Mouse (Mus musculus) hindbrain, embryonic 11.5 days (tissue): ENCODE measurements around the gene Sema7a. TPM values are rescaled to one million over a fixed set of nuclear protein-coding genes. Genes with fewer than 3 reads are reported as not detected.

Experiments used
- ATAC-seq: fragments of 200-750 bp; cut with Nextera tagmentation; 2 replicates; pipeline ENCODE4 v1.8.0; 2017; ENCODE audit warnings: mild to moderate bottlenecking, moderate TSS enrichment, moderate library complexity; ENCODE audit not compliant: low FRiP score
- DNase-seq: peaks from one replicate; pipeline ENCODE4 v3.0.0-alpha.2; 2015; ENCODE audit warnings: low spot score
- H3K27ac ChIP-seq: fragments of 300-500 bp; sonication (generic); 2 replicates; pipeline ENCODE4 v1.5.1; 2014; ENCODE audit warnings: mild to moderate bottlenecking, low read depth, low read length
- H3K27me3 ChIP-seq: fragments of 300-500 bp; sonication (generic); 2 replicates; pipeline ENCODE4 v1.6.1; 2014; ENCODE audit warnings: mild to moderate bottlenecking, low read length, moderate library complexity, mixed read lengths; ENCODE audit not compliant: control insufficient read depth, insufficient read depth
- H3K36me3 ChIP-seq: fragments of 300-500 bp; sonication (generic); 2 replicates; pipeline ENCODE4 v1.6.1; 2014; ENCODE audit warnings: mild to moderate bottlenecking, low read length, moderate library complexity, mixed read lengths; ENCODE audit not compliant: control insufficient read depth, insufficient read depth
- H3K4me1 ChIP-seq: fragments of 300-500 bp; sonication (generic); replicated peaks from 2 replicates; pipeline ENCODE4 v1.6.1; 2014; ENCODE audit warnings: low read length, mixed read lengths; ENCODE audit not compliant: control insufficient read depth, insufficient read depth
- H3K4me2 ChIP-seq: fragments of 300-500 bp; sonication (generic); replicated peaks from 2 replicates; pipeline ENCODE4 v1.6.1; 2014; ENCODE audit warnings: mild to moderate bottlenecking, low read depth, low read length
- H3K4me3 ChIP-seq: fragments of 300-500 bp; sonication (generic); 2 replicates; pipeline ENCODE4 v1.5.1; 2014; ENCODE audit warnings: low read depth, low read length
- H3K9ac ChIP-seq: fragments of 300-500 bp; sonication (generic); 2 replicates; pipeline ENCODE4 v1.6.1; 2014; ENCODE audit warnings: low read depth, low read length
- H3K9me3 ChIP-seq: fragments of 300-500 bp; sonication (generic); 2 replicates; pipeline ENCODE4 v1.6.1; 2016; ENCODE audit warnings: low read length; ENCODE audit not compliant: control insufficient read depth
- WGBS: fragments of 180-500 bp; shearing (Covaris S2); extraction: QIAGEN DNeasy Blood & Tissue Kit; methylation state at CpG from one replicate; pipeline ENCODE4 v1.1.7; 2014; 5-methylcytosine and 5-hydroxymethylcytosine counted together
- polyA plus RNA-seq: library from polyadenylated mRNA; unstranded; fragments of >200 nt; fragmentation: Nextera tagmentation; extraction: Ambion mirVana; gene quantifications from 2 replicates; pipeline ENCODE4 v1.2.1, GENCODE M21; 2014

Sema7a gene
- polyA plus RNA-seq, 1 experiment from 2014 or later, result 3.6 TPM

- Histone ChIP-seq H3K27me3 (no peaks in the 10 kb centered on the region), H3K4me3 (no peak overlapping the region), H3K27ac (no peak overlapping the region), H3K9ac (no peak overlapping the region), H3K9me3 (no peaks in the 10 kb centered on the region), H3K4me1 (no peaks in the 10 kb centered on the region), H3K4me2 (no peak overlapping the region), H3K36me3 (no peaks in the 10 kb centered on the region)
- 60% methylated on average over 8 of the region's 8 CpGs for WGBS
- no peak for DNase-seq
- no peak for ATAC-seq
Measured at GRCm38 (mm10) chr9:57992781-57993591, 53.1 kb downstream of the Sema7a start.

- Histone ChIP-seq H3K4me3 (no peak overlapping the region), H3K4me2 (no peak overlapping the region), H3K9ac (no peak overlapping the region), H3K36me3 (no peaks in the 10 kb centered on the region), H3K9me3 (no peaks in the 10 kb centered on the region), H3K27me3 (no peaks in the 10 kb centered on the region), H3K27ac (no peak overlapping the region), H3K4me1 (no peaks in the 10 kb centered on the region)
- 37% methylated on average over 4 of the region's 4 CpGs for WGBS
- DNase-seq, result peak; percentile 64
- no peak for ATAC-seq
Measured at GRCm38 (mm10) chr9:57995282-57995681, 55.4 kb downstream of the Sema7a start.

GRCm38 (mm10) chr9:57997511-57998031 lies 57.7 kb downstream of the Sema7a start:
- peak overlapping the region; percentile 16; the same call in 1 of the 2 replicates for H3K4me3 ChIP-seq
- H3K27ac ChIP-seq, result no peak overlapping the region
- H3K9ac ChIP-seq, result no peak overlapping the region
- DNase-seq (peak; percentile 13), ATAC-seq (peak; percentile 83; the same call in 1 of the 2 replicates)
- no peaks in the 10 kb centered on the region for H3K9me3 ChIP-seq
- 18% methylated on average over 13 of the region's 13 CpGs for WGBS
- no peaks in the 10 kb centered on the region for H3K27me3 ChIP-seq
- H3K36me3 ChIP-seq, result no peaks in the 10 kb centered on the region
- H3K4me2 ChIP-seq, result peak overlapping the region; percentile 43
- no peaks in the 10 kb centered on the region for H3K4me1 ChIP-seq

GRCm38 (mm10) chr9:57998032-57998659 lies 58.2 kb downstream of the Sema7a start:
- Histone ChIP-seq H3K9ac (no peak overlapping the region), H3K36me3 (no peaks in the 10 kb centered on the region), H3K27ac (no peak overlapping the region), H3K9me3 (no peaks in the 10 kb centered on the region), H3K4me2 (peak overlapping the region; percentile 43), H3K4me1 (no peaks in the 10 kb centered on the region), H3K27me3 (no peaks in the 10 kb centered on the region), H3K4me3 (peak overlapping the region; percentile 16)
- WGBS, result under 1% methylated on average over 20 of the region's 20 CpGs
- DNase-seq (peak; percentile 80), ATAC-seq (peak; percentile 71)

- Histone ChIP-seq H3K36me3 (no peaks in the 10 kb centered on the region), H3K4me2 (no peak overlapping the region), H3K4me1 (no peaks in the 10 kb centered on the region), H3K9me3 (no peaks in the 10 kb centered on the region), H3K27ac (no peak overlapping the region), H3K27me3 (no peaks in the 10 kb centered on the region), H3K9ac (no peak overlapping the region), H3K4me3 (no peak overlapping the region)
- whole genome bisulfite sequencing, result 53% methylated on average over 2 of the region's 2 CpGs
- no peak for DNase-seq
- no peak for ATAC-seq
Measured at GRCm38 (mm10) chr9:57998685-57999084, 58.8 kb downstream of the Sema7a start.

- no peaks in the 10 kb centered on the region for H3K4me1 ChIP-seq
- H3K27ac ChIP-seq, result no peak overlapping the region
- H3K4me2 ChIP-seq, result no peak overlapping the region
- no peak overlapping the region for H3K9ac ChIP-seq
- WGBS, result 44% methylated on average over 2 of the region's 2 CpGs
- no peaks in the 10 kb centered on the region for H3K36me3 ChIP-seq
- ATAC-seq, result no peak
- H3K27me3 ChIP-seq, result no peaks in the 10 kb centered on the region
- H3K9me3 ChIP-seq, result no peaks in the 10 kb centered on the region
- no peak overlapping the region for H3K4me3 ChIP-seq
- no peak for DNase-seq
Measured at GRCm38 (mm10) chr9:57999676-58000075, 59.8 kb downstream of the Sema7a start.

- Histone ChIP-seq H3K9me3 (no peaks in the 10 kb centered on the region), H3K27ac (no peak overlapping the region), H3K4me1 (peaks cover under 1% of the 10 kb centered on the region; the same call in 1 of the 2 replicates), H3K36me3 (no peaks in the 10 kb centered on the region), H3K9ac (no peak overlapping the region), H3K4me2 (no peak overlapping the region), H3K27me3 (no peaks in the 10 kb centered on the region), H3K4me3 (no peak overlapping the region)
- 33% methylated on average over 2 of the region's 2 CpGs for WGBS
- no peak for DNase-seq
- ATAC-seq, result no peak
Measured at GRCm38 (mm10) chr9:58003272-58003671, 63.4 kb downstream of the Sema7a start.

GRCm38 (mm10) chr9:58005753-58006461 lies 66.0 kb downstream of the Sema7a start, which contains the start of gene Cyp11a1:
Gene Cyp11a1, plus strand, starts transcription at chr9:58006411.
- no peak for ATAC-seq

More at GRCm38 (mm10) chr9:58005753-58006461, 66.0 kb downstream of the Sema7a start, which contains the start of gene Cyp11a1:
- Histone ChIP-seq H3K27ac (no peak within 1 kb of the TSS), H3K36me3 (no peaks in the 10 kb centered on the region), H3K9ac (no peak within 1 kb of the TSS), H3K9me3 (no peaks in the 10 kb centered on the region), H3K4me2 (no peak within 1 kb of the TSS), H3K4me3 (no peak within 1 kb of the TSS), H3K4me1 (peaks cover 5% of the 10 kb centered on the region), H3K27me3 (no peaks in the 10 kb centered on the region)
- no peak for DNase-seq
- 87% methylated on average over 16 of the region's 16 CpGs for WGBS
